Mouse (Mus musculus): ENCODE data around the gene Nav1. TPM values are rescaled to one million over a fixed set of nuclear protein-coding genes. Genes with fewer than 3 reads are reported as not detected.

Gene Nav1
- polyA plus RNA-seq, 1 experiment from 2014 or later = 1.0 TPM

DNA sequence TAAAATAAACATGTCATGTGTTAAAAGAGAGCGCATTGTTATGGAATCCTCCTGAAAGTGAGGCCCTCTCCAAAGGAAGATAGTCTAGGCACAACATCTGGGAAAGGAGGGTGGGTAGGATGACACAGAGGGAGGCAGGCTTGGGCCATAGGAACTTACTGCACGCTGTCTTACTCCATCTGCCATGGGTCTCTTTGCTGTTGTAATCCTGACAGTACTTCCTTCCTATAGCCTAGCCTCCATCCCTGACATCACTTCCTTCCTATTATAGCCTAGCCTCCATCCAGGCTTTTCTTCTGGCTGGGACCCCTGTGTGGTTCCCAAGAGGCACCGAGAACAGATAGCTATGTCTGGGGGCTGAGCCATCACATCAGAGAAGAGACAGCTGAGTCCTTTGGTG is 10.2 kb upstream of the Nav1 start:
- Histone ChIP-seq H3K27me3 (no peaks in the 10 kb centered on the region), H3K4me3 (replicated peaks) (no peak overlapping the region), H3K9ac (no peak overlapping the region), H3K36me3 (replicated peaks) (no peaks in the 10 kb centered on the region), H3K4me2 (no peak overlapping the region), H3K9me3 (replicated peaks) (no peaks in the 10 kb centered on the region), H3K27ac (replicated peaks) (no peak overlapping the region), H3K4me1 (replicated peaks) (peaks cover 9% of the 10 kb centered on the region; the same call in 1 of the 2 replicates)
- 43% methylated on average over 3 of the region's 3 CpGs for WGBS (ENCODE audit: insufficient replicate concordance)
- ATAC-seq (ENCODE audit: insufficient read depth) = no peak

DNA sequence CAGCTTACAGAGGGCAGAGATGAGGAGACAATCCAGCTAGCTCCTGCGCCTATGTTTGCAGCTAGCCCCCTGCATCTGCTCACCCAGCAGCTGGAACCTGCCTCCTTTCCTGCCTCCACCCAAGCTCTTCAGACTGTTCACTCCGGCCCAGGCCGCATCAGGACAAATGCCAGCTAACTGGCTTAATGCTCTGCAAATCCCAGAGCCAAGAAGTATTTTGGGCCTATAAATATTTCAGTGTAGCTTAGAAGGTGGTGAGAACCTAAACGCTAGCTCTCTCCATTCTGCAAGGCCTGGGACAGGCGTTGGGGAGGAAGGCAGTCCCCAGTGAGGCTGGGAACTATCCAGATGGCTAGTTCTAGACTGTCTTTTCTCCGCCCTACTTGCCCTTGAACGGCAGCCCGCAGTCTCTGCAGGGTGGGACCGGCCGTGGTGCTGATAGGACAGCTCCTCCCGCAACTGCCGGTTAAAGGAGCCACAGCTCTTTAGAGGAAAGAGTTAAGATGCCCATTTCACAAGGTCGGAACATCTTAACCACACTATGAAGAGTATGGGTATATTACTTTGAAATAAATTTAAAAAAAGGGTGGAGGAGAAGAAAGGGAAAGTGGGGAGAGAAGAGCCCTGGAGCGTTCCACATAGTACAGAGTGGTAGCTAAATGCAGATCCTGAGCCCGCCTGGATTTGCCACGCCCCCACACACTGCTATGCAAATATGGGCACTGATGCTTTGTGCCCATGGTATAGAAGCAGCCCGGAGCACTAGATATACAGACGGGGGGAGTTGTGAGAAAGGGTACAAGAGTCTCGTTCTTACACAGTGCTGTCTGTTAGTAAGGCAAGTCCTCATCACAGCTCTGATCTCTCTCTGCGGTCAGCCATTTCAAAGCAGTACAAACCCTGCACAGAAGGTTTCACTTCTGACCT is 8.9 kb upstream of the Nav1 start:
- Histone ChIP-seq H3K4me3 (replicated peaks) (no peak overlapping the region), H3K36me3 (replicated peaks) (no peaks in the 10 kb centered on the region), H3K9me3 (replicated peaks) (no peaks in the 10 kb centered on the region), H3K4me2 (no peak overlapping the region), H3K4me1 (replicated peaks) (peaks cover 9% of the 10 kb centered on the region; the same call in 1 of the 2 replicates), H3K27me3 (no peaks in the 10 kb centered on the region), H3K27ac (replicated peaks) (no peak overlapping the region), H3K9ac (no peak overlapping the region)
- 21% methylated on average over 20 of the region's 20 CpGs for WGBS (ENCODE audit: insufficient replicate concordance)
- no peak for ATAC-seq (ENCODE audit: insufficient read depth)

DNA sequence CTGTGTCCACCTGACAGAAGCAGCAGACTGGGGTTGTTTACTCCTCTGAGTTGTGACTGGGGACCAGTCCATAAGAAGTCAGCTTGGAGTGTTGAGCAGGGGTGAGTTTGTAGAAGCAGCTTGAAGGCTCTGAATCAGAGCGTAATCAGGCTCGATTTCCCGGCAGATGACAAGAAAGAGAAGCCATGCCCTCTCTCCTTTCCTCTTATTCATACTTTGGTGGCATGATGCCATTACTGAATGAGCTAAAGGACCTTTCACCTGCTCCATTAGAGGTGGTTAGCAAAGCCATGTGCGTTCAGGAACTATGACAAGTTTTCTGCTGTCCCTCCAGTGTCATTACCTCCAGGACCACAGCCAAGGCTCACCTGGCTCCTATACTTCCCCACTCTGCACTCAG is 2.5 kb upstream of the Nav1 start:
- Histone ChIP-seq H3K9me3 (replicated peaks) (no peaks in the 10 kb centered on the region), H3K9ac (no peak overlapping the region), H3K27ac (replicated peaks) (no peak overlapping the region), H3K4me2 (no peak overlapping the region), H3K27me3 (no peaks in the 10 kb centered on the region), H3K4me3 (replicated peaks) (no peak overlapping the region), H3K4me1 (replicated peaks) (no peaks in the 10 kb centered on the region), H3K36me3 (replicated peaks) (no peaks in the 10 kb centered on the region)
- 63% methylated on average over 4 of the region's 4 CpGs for WGBS (ENCODE audit: insufficient replicate concordance)
- no peak for ATAC-seq (ENCODE audit: insufficient read depth)

DNA sequence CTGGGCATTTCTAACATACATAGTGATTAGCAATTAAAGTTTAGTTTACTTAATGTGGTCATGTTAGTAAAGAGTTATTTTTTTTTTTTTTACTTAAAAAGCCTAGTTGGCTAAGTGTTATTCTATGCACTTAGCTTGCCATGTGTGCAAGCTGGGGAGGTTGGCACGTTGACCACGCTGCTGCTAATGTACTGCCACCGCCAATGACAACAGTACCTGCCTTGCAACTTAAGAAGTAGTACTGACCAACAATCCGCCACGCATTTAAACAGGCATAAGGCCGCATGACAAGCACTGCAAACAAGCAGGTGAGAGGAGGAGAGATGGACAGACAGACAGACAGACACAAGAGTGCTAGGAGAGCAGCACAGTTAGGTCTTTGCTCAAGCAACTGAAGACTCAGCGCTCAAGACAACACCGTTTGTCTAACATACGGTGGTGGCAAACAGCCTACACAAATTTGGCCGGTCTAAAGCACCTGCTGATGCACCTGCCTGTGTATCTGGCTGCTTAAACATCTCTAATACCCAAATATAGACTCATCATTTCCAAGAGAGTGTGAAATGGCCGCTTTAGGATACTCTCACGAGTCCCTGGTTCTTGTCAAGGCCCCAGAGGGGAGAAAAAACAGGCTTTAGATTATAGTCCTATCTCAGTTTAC is 610 bp downstream of the Nav1 start:
- no peak for ATAC-seq (ENCODE audit: insufficient read depth)
- H3K27me3 ChIP-seq = no peaks in the 10 kb centered on the region
- H3K4me3 ChIP-seq (replicated peaks) = no peak overlapping the region
- H3K27ac ChIP-seq (replicated peaks) = no peak overlapping the region
- WGBS (ENCODE audit: insufficient replicate concordance) = 72% methylated on average over 12 of the region's 12 CpGs
- H3K4me1 ChIP-seq (replicated peaks) = no peaks in the 10 kb centered on the region
- no peaks in the 10 kb centered on the region for H3K9me3 ChIP-seq (replicated peaks)
- H3K9ac ChIP-seq = no peak overlapping the region
- no peak overlapping the region for H3K4me2 ChIP-seq
- no peaks in the 10 kb centered on the region for H3K36me3 ChIP-seq (replicated peaks)

DNA sequence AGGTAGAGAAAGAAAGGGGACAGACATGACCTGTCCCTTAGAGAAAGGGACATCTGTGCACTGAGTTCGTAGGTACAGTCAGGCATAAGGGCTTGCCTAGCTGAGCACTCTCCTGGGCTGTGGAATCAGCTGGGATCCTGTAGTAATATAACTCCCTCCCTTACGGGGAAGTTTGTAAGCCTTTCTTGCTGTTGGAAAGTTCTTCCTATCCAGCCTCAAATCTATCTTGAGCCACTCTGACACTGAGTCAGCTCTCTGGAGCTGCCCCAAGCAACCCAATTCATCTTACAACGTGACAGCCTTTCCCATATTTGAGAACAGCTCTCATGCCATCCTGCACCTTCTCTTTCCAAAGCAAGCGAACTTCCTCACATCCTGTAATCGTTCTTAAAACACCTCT is 1.6 kb downstream of the Nav1 start:
- WGBS (ENCODE audit: insufficient replicate concordance) = 54% methylated on average over 5 of the region's 5 CpGs

DNA sequence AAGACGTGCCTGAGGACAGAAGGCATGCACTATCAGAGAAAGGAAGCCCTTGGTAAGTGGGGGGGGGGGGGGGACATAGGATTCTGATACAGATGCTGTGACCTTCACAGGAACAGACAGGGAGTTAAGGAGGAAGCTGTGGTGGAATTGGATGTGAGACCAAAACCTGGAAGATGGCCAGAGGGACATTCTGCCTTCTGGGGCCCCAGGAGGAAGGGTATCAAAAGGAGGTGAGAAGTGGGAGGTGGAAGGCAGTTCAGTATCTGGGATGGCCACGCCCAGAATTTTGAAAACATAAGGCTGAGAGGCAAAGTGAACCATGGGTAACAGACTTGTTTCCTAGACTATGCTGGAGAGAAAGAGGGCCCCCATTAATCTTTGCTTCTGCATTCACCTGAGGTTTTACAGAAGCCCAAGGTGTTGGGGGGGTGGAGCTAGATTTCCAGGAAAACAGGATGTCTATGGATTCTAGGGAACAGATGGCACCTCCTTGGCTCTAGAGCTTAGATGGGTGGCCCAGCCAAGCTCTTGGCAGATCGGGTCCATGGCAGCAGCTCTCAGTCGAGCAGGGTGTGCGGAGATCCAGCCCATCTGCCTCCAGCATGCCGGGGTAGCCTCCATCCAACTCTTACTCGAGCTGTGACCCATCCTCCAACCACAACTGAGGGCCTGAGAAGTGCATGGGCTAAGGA is 2.6 kb downstream of the Nav1 start:
- no peak overlapping the region for H3K4me2 ChIP-seq
- no peaks in the 10 kb centered on the region for H3K36me3 ChIP-seq (replicated peaks)
- no peaks in the 10 kb centered on the region for H3K27me3 ChIP-seq
- no peaks in the 10 kb centered on the region for H3K4me1 ChIP-seq (replicated peaks)
- H3K4me3 ChIP-seq (replicated peaks) = no peak overlapping the region
- ATAC-seq (ENCODE audit: insufficient read depth) = no peak
- no peaks in the 10 kb centered on the region for H3K9me3 ChIP-seq (replicated peaks)
- no peak overlapping the region for H3K27ac ChIP-seq (replicated peaks)
- no peak overlapping the region for H3K9ac ChIP-seq
- 57% methylated on average over 7 of the region's 7 CpGs for WGBS (ENCODE audit: insufficient replicate concordance)

More for the DNA sequence above, 1.6 kb downstream of the Nav1 start:
- H3K4me2 ChIP-seq = no peak overlapping the region
- no peak overlapping the region for H3K27ac ChIP-seq (replicated peaks)
- H3K9me3 ChIP-seq (replicated peaks) = no peaks in the 10 kb centered on the region
- H3K36me3 ChIP-seq (replicated peaks) = no peaks in the 10 kb centered on the region
- H3K4me1 ChIP-seq (replicated peaks) = no peaks in the 10 kb centered on the region
- no peak overlapping the region for H3K9ac ChIP-seq
- no peaks in the 10 kb centered on the region for H3K27me3 ChIP-seq
- H3K4me3 ChIP-seq (replicated peaks) = no peak overlapping the region
- ATAC-seq (ENCODE audit: insufficient read depth) = no peak

DNA sequence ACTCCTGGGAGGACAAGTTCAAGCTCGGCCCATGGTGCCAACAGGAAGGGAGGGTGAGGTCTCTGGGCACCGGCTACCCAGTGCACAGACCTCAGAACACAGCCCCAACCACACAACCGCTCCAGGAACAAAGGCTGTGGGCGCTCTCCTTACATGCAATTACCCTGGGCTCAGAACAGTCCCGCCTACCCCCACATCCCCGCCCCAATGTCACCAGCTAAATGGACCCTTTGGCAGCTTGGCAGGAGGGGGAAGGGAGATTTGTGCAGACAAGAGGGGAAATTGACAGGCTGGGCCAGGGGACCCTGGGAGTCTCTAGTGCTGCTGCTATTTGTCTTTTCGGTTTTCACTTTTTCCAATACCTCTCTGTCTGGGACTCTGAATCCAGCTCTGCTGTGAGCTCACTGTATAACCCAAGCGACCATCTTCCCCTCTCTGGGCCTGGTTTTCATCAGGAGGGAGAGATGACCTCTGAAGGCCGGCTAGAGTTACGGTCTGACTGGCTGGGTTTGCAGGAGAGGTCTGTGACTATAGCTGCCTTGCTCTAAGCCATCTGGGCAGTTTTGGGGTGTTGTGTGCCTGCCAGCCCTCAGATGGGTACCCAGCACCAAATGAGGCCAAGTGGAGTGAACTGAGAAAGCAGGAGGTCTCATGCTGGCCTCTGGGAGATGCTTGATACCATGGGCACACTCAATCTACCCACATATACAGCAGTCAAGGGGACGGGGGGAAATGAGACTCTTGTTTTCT is 3.8 kb downstream of the Nav1 start:
- Histone ChIP-seq H3K9me3 (replicated peaks) (no peaks in the 10 kb centered on the region), H3K4me2 (no peak overlapping the region), H3K27ac (replicated peaks) (no peak overlapping the region), H3K9ac (no peak overlapping the region), H3K4me1 (replicated peaks) (no peaks in the 10 kb centered on the region), H3K27me3 (no peaks in the 10 kb centered on the region), H3K36me3 (replicated peaks) (no peaks in the 10 kb centered on the region), H3K4me3 (replicated peaks) (no peak overlapping the region)
- WGBS (ENCODE audit: insufficient replicate concordance) = 59% methylated on average over 11 of the region's 11 CpGs
- ATAC-seq (ENCODE audit: insufficient read depth) = no peak

DNA sequence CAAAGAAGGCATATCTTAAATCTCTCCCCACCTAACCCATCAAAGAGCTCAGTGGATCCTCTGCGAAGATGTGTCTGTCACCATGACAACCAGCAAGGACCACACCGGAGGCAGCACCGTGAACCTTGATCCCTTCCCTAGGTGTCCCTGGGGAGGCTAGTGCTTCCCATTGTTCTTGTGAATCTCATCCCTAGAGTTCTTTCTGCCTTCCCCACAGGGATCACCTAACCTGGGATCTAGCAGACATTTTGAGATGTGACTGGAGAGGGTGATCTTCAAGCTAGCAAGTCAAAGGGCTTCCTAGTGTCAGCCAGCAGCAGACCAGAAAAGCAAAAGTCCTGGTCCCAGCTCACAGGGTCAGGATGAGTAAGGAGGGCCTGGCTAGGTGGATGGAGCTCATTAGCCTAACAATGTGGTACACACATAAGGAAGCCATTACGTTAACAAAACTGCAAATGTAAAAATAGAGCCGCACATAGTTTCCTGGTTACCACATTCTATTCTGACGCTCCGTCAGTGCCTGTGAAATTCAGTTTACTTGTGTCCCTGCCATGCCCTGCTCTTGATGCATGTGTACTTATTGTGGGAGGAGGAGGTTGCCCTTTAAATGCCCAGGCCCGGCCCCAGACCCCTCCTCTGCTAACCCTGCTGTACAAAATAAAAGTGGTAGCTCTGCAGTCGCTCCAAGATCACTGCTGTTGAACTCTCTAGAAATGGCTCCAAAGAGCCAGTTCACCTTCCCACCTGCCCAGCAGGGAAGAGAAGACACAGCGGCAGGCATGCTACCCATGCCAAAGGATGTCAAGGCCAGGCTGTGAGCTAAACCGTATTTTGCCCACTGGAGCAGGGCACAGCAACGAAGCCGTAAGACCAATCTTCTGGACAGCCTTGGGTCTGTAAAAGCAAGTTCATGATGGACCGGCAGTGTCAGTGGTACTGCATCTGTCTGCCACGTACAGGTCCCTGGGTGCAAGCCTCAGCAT is 6.8 kb downstream of the Nav1 start:
- 72% methylated on average over 15 of the region's 15 CpGs for WGBS (ENCODE audit: insufficient replicate concordance)
- H3K4me1 ChIP-seq (replicated peaks) = no peaks in the 10 kb centered on the region
- no peaks in the 10 kb centered on the region for H3K27me3 ChIP-seq
- no peaks in the 10 kb centered on the region for H3K9me3 ChIP-seq (replicated peaks)
- no peaks in the 10 kb centered on the region for H3K36me3 ChIP-seq (replicated peaks)
- H3K4me2 ChIP-seq = no peak overlapping the region
- no peak overlapping the region for H3K27ac ChIP-seq (replicated peaks)
- no peak overlapping the region for H3K4me3 ChIP-seq (replicated peaks)
- ATAC-seq (ENCODE audit: insufficient read depth) = no peak
- no peak overlapping the region for H3K9ac ChIP-seq

DNA sequence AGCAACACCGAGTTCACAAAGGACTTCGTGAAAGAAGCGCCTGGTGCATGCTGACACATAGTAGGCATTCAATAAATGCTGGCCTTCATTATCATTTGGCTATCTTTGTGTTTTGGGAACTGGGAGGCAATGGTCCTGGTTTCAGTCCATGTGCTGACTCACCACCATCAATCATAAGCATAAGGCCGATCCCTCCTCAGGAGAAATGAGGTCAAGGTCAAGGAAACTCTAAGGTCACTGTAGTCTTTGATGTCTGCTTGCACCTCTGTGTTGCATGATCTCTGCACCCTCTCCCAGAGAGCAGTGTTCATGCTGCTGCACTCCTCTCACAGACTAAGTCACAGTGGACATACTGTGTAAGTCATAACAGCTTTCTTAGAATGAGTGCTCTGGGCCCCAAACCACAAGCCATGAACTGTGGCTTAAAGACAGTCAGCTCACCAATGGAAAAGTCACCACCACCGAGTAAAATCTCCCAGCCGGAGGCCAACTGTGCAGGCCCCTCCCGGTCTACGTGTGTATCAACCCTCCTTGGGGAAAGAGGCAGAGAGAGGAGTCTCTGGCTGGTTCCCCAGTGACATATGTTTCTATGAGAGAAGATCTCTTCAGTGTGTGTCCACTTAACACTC is 8.7 kb downstream of the Nav1 start:
- ATAC-seq (ENCODE audit: insufficient read depth) = no peak

More for the DNA sequence above, 8.7 kb downstream of the Nav1 start:
- WGBS (ENCODE audit: insufficient replicate concordance) = 51% methylated on average over 8 of the region's 8 CpGs
- Histone ChIP-seq H3K27ac (replicated peaks) (no peak overlapping the region), H3K9ac (no peak overlapping the region), H3K9me3 (replicated peaks) (no peaks in the 10 kb centered on the region), H3K4me2 (no peak overlapping the region), H3K4me1 (replicated peaks) (no peaks in the 10 kb centered on the region), H3K36me3 (replicated peaks) (no peaks in the 10 kb centered on the region), H3K4me3 (replicated peaks) (no peak overlapping the region), H3K27me3 (no peaks in the 10 kb centered on the region)

Measured in liver, embryonic 15.5 days (tissue).